Comparison of ENCODE assay signal across 25 mouse cellular contexts in the genomic region with DNA sequence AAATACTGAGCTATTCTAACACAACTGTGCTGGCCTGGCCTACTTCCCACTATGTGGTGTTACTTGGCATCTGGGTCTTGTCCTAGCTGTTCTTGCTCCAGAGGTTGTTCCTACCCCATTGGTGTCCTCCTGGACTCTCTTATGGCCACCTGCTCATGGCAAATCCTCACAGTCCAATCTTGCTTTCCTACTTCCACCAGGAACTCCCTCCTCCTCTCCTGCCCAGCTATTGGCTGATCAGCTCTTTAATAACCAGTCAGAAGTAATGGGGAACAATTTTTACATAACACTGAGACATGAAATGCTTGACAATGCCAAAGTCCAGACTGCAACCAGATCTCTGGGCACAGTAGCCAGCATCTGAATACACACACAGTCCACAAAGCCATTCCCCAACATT.
"Had no signal": no experiment of that assay in that cellular context is flagged by ENCODE, and none has a peak within 500 bp of the region (broad histone marks: within the 10 kb centered on the region; RNA-seq: fewer than 3 reads in every experiment).

No protein-coding gene starts in this region.

- DNase-seq: cerebellum, adult 9-10 months; cerebellum, adult 9-11 months; cerebellum, postnatal 10 days; cerebellum, postnatal 14 days; cerebellum, postnatal 25 days; cerebellum, postnatal 36 days; embryo, embryonic 11 days; forebrain, postnatal 0 days; gastrocnemius, adult 2 months; gastrocnemius, postnatal 10 days; gastrocnemius, postnatal 14 days; gastrocnemius, postnatal 25 days; gastrocnemius, postnatal 36 days; heart, adult 11 months; heart, adult 18-20 months; heart, adult 2 months had no signal

- H3K4me1 ChIP-seq: embryonic facial prominence, embryonic 10.5 days; embryonic facial prominence, embryonic 12.5 days; embryonic facial prominence, embryonic 13.5 days; embryonic facial prominence, embryonic 15.5 days; forebrain, embryonic 12.5 days; forebrain, embryonic 13.5 days; forebrain, embryonic 15.5 days had no signal

- H3K36me3 ChIP-seq: embryonic facial prominence, embryonic 10.5 days; embryonic facial prominence, embryonic 12.5 days; embryonic facial prominence, embryonic 13.5 days; embryonic facial prominence, embryonic 15.5 days; forebrain, embryonic 10.5 days; forebrain, embryonic 12.5 days; forebrain, embryonic 15.5 days had no signal

- H3K27me3 ChIP-seq: embryonic facial prominence, embryonic 12.5 days; embryonic facial prominence, embryonic 13.5 days; embryonic facial prominence, embryonic 15.5 days; forebrain, embryonic 12.5 days; forebrain, embryonic 13.5 days; forebrain, embryonic 15.5 days had no signal

- H3K4me3 ChIP-seq: embryonic facial prominence, embryonic 10.5 days; embryonic facial prominence, embryonic 12.5 days; embryonic facial prominence, embryonic 13.5 days; embryonic facial prominence, embryonic 15.5 days; erythroblast, embryonic 14.5 days; forebrain, embryonic 10.5 days; forebrain, embryonic 12.5 days; forebrain, embryonic 13.5 days; forebrain, embryonic 15.5 days; gastrocnemius, adult 2 months; heart, adult 2 months had no signal

- H3K27ac ChIP-seq: embryonic facial prominence, embryonic 10.5 days; embryonic facial prominence, embryonic 12.5 days; embryonic facial prominence, embryonic 13.5 days; embryonic facial prominence, embryonic 15.5 days; forebrain, embryonic 10.5 days; forebrain, embryonic 12.5 days; forebrain, embryonic 13.5 days; forebrain, embryonic 15.5 days; gastrocnemius, adult 2 months; heart, adult 2 months had no signal

- H3K9ac ChIP-seq: embryonic facial prominence, embryonic 12.5 days; embryonic facial prominence, embryonic 13.5 days; embryonic facial prominence, embryonic 15.5 days; forebrain, embryonic 12.5 days; forebrain, embryonic 13.5 days; forebrain, embryonic 15.5 days; forebrain, postnatal 0 days had no signal
